8 mouse cellular contexts compared by ENCODE assay signal in genomic region chr17:86753130-86753821, GRCm38 (mm10). TPM values are rescaled to one million over a fixed set of nuclear protein-coding genes. Genes with fewer than 3 reads are reported as not detected.
DNase-seq lines count a peak whose midpoint lies in the region; ATAC-seq lines count a peak whose summit lies in the region.

Gene Epas1, plus strand, starts transcription at chr17:86753700.

- DNase-seq in adrenal gland, adult 18-20 months (ENCODE audit: low spot score in 2 of 2): peak; percentile 94
- DNase-seq in embryo, embryonic 10.5 days (ENCODE audit: low spot score): peak; percentile 91
- peak; percentile 91 for DNase-seq in gastrocnemius, postnatal 36 days
- peak; percentile 54 to 63 for DNase-seq in left cerebral cortex, postnatal 14 days (ENCODE audit: low spot score in 2 of 2)
- peak; percentile 55 to 56 for DNase-seq in right cerebral cortex, adult 2 months (ENCODE audit: low spot score in 2 of 2)
- peak; percentile 53 for DNase-seq in urinary bladder, postnatal 10 days (ENCODE audit: low spot score)

- intact Hi-C loops in gastrocnemius, postnatal 36 days (cut with DNase I): loop anchor here (2.0 to 5.0 kb wide), 2 partner anchors 218 to 256 kb away; no protein-coding TSS in a partner anchor
- intact Hi-C loops in left cerebral cortex, postnatal 14 days (cut with DNase I): loop anchor here (5.0 kb wide), 1 partner anchor 216 kb away; no protein-coding TSS in a partner anchor

- peak; percentile 69 for ATAC-seq in inflammation-experienced regulatory T-cells, adult 6 months
- peak; percentile 85 for ATAC-seq in megakaryocyte progenitor cell, adult 5-6 weeks (replicated peaks; ENCODE audit: poor library complexity)

RNA-seq across cellular contexts. Expression of gene Epas1, which starts in this region (rescaled TPM):
- total RNA-seq in adrenal gland, adult 18-20 months (2021): 100 to 1,000 TPM; 176 to 200 TPM
- 100 to 1,000 TPM in 1 of 2 experiments, 10 to 100 TPM in 1; 94.9 to 100 TPM for total RNA-seq in gastrocnemius, postnatal 36 days (2021)
- polyA plus RNA-seq in inflammation-experienced regulatory T-cells, adult 6 months (2017; shearing (Covaris generic)): 1 to 10 TPM; 2.8 to 5.3 (median 3.6) TPM
- 10 to 100 TPM; 90.1 to 93.8 TPM for total RNA-seq in left cerebral cortex, postnatal 14 days (2021)
- total RNA-seq in megakaryocyte progenitor cell, adult 5-6 weeks (2015): 0.02 TPM in 1 of 2 replicates, not detected in the other
- not detected in 2 replicates for total RNA-seq in megakaryocyte progenitor cell, adult 5-6 weeks (2017)

Comparison
In these comparisons a context has a peak if more than half of its experiments do, and no peak if none do; other contexts are left out.
1. Peak in every context shown above with its lines: DNase-seq and ATAC-seq.
2. RNA of gene Epas1 (total RNA-seq): 176 to 200 TPM in adrenal gland, adult 18-20 months, 94.9 to 100 TPM in gastrocnemius, postnatal 36 days and 90.1 to 93.8 TPM in left cerebral cortex, postnatal 14 days; 0.02 TPM in megakaryocyte progenitor cell, adult 5-6 weeks; every median in the first group is over 10 times any median in the second.
3. Peak in ATAC-seq in megakaryocyte progenitor cell, adult 5-6 weeks; RNA of the gene not detected or under 1 TPM.